Mouse (Mus musculus): ENCODE measurements at regions not wholly inside any gene's neighbourhood (a gene's known extent, or its start where the extent isn't known, plus 50 kb on each side); places are given as distances from the start of the nearest gene placed in this dataset.
"Not testable (repeated sequence)": the region's sequence is repeated elsewhere in the genome, so short reads cannot be mapped to it uniquely, and the experiment has no call there.

DNA sequence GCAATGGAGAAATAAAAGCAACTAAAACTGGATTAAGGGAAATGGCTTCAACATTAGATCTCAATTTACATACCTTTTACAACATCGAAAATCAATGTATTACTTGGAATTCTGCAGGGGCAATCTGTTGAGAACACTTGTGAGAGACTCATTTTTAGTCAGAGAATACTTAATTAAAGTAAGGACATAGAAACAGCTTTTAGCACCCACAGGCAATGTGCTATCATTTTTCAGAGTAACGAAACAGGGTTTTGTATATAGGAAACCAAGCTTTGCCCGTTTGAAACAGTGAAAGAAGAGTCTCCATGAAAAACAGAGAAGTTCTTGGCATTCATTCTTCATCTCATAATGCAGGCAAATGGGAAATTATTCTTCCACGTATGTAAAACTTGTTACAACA is 196.4 kb downstream of the Tdrd3 start:
- no peak for DNase-seq

DNA sequence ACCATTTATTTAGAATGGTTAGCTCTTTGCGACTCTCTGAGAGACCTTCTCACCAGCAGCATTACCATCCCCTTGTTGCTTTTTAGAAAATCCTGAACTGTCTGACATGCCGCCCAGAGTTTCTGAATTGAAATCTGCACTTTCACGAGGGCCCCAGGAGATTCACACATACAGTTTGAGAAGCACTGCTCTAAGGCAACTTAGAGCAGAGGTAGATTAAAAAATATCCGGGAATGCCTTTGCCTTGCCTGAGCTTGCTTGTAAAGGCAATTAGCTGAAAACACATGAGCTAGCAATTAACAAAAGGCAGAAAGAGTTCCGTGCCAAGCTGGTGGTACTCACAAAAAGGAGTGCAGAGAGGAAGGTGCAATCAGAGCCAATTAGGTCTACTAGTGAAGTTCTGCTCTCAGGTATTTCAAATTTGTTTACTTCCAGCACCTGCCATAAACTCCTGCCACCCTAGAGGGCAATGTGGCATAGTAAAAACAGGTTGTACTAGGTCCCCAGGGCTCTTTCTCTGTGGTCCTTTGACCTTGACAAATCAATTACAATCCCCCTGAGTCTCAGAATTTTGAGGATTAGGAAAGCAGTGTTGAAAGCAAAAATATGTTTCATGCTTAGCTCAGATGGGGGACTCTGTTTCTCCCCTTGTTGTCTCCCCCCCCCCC is 203.1 kb downstream of the Tdrd3 start:
- no peak for DNase-seq

DNA sequence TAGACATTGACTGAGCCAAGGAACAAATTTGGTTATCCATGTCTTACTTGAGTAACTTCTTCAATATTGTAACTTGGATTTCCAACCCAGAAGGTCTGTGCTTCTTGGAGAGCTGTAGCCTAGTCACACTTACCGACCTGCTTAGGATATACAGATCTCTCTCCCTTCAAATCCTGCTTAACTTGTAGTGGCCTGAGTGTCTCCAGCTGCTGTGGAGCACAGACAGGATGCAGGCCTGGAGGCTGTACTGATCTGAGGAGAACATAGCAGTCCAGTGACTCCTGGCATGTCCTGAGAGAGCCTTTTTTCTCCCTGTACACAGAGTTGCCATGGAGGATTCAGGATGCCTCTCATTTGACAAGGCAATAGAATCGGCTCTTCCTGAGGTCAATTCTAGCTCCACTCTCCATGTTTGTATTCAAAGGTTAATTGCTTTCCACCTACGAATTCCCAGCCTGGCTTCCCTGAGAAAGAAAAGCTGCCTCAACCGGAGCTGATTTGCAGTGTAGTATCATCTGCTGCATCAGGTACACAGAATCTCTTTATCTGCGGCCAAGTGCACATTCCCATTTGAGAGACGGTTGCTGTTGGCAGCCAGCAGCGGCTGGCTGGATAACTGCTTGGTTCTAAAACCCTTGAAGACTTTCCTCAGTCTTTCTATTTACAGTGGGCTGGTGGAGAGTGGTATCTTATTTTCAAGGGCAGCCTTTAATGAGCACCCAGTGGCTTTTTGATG is 214.8 kb downstream of the Tdrd3 start:
- DNase-seq: no peak

DNA sequence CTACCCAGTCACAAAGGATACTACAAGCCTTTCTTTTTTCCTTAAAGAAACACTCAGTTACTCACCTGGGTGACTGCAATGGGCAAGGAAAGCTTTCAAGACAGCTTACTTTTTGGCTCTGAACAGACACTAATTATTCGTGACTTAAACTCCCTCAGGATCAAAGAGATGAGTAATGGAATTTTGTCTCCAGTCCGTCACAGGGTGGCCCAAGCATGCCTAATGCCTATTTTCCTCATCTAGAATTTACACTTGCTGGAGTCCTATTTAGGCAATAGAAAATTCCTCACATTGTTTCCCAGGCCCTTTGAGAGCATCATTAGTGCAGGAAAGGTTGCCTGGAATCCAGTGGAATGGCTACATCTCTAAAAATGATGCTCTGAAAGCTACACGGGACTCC is 218.2 kb downstream of the Tdrd3 start:
- no peak for DNase-seq

DNA sequence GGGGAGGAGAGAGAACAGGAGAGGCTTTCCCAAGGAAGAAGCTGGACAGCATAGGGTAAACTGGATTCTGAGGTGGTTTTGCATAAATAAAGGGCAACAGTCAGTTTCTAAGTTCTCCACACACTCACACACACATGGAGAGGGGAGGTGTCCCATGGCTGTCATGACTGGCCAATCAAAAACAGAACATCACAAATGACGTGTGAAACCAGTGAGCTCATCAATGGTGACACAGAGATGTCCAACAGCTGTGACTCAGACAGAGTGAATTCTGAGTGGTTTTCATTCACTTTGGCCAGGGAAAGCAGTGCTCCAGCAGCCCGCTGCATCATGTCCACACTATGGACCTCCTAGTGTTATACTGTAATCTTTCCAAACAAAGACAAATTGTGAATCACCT is 220.7 kb downstream of the Tdrd3 start:
- no peak for DNase-seq

DNA sequence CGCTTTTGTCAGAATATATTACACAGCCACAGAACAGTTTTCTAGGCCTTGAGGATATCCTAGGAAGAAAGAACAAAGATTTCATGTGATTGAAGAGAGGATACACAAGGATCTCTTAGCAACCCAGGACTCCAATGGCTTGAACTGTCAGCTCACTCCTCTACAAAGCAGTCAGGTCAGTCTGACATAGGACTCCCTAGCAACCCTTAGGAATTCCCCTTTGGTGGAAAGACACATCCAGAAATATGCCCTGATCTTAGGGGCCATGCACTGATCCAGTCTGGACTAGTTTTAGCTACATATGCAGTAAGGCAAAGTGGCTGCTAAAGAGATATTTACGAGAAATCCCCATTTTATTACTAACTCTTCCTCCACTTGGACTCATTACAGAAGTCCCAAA is 251.5 kb downstream of the Tdrd3 start:
- no peak for DNase-seq

DNA sequence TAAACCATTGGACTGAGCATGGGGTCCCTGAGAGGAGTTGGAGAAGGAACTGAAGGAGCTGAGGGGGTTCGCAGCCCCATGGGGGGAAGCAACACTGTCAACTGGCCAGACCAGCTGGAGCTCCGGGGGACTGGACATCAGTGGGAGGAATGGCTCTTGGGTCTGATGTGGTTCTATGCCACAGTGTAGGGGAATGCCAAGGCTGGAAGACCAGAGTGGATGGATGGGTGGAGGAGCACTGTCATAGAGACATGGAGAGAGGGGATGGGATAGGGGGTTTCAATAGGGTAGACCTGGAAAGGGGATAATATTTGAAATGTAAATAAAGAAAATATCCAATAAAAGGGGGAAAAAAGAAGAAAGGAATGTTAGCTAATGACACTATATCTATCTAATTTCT is 253.1 kb downstream of the Tdrd3 start:
- DNase-seq: no peak

DNA sequence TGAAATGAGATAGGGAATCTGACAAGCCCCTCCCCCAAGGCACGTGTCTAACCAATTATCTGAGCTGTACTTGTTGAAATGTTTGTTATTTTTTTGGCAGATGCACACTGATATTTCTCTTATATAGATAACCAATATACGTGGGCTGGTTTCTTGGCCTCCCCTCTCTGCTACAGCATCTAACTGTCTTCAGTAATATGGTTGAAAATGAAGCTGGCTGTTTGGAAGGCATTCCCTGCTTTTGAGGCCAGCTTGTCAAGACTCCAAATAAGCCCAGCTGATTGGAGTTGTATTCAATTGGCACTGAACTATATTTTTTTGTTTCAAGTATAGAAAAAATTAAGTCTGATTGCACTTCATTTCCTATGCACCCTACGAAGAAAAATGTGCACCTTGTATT is 264.3 kb downstream of the Tdrd3 start:
- DNase-seq: no peak

DNA sequence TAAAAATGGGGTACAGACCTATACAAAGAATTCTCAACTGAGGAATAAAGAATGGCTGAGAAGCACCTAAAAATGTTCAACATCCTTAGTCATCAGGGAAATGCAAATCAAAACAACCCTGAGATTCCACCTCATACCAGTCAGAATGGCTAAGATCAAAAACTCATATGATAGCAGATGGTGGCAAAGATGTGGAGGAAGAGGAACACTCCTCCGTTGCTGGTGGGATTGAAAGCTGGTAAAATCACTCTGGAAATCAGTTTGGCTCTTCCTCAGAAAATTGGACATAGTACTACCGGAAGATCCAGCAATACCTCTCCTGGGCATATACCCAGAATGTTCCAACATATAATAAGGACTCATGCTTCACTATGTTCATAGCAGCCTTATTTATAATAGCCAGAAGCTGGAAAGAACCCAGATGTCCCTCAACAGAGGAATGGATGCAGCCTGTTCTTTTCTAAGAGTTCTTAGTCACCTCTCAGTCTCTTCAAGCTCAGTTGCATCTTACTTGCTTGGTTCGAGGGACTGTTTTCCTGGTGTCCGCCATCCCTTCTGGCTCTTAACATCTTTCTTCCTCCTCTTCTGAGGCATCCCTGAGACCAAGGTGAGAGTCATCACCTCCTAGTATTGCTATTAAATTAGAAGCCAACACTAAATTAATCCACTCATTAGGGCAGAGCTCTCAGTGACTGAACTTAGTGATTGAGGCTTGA is 266.8 kb downstream of the Tdrd3 start:
- not testable (repeated sequence) for DNase-seq

DNA sequence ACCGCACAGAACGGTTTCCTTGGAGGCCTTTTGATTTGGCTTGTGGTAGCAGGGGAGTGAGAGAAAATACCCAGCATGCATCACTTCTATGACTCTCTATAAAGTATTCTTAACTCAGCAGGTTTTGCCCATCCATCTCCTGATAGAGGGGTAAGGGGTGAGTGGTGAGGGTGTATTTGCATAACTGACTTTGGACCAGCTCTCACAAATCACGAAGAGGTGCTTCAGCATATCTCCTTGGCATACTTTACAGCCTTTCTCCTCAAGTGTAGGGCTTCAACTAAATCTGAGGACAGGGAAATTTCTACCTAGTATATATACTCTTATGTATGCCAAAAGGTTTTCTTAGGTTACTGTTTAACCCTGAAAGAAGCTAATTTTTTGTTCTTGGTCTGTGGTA is 273.4 kb downstream of the Tdrd3 start:
- no peak for DNase-seq

DNA sequence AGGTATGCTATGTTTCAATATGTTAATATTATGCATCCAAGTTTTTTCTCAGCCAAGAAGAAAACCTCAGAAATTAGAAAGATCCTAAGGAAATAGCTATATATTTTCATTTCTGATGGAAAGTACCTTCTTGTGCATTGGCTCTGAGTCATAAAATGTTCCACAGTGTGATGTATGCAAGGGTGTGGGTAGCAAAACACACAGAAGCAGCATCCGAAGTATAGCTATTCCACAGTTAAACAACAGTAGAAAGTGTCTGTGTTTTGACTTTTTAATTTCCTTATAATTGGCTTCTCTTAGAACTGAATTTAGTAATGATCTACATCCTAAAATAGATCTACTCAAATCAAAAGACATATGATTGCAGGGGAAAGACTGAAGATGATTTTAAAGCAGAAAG is 320.0 kb downstream of the Tdrd3 start:
- DNase-seq: no peak

DNA sequence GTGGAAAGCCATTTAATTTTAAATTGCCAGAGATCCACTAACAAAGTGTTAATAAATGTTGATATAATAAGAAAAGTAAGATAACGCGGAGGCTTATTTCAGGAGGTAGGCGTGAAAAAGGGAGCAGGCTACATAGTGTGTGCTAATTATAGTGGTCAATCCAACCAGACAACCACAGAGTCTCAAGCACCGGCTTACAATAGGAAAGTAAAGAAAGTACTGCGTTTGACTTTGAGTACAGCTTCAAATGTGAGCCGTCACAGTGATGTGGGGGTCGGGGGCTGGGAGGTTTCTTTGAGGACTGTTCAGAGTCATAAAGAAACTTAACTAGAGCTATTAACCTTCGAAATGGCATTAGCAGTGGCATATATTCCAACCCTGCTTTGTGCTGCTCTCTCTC is 329.1 kb downstream of the Tdrd3 start:
- no peak for DNase-seq

DNA sequence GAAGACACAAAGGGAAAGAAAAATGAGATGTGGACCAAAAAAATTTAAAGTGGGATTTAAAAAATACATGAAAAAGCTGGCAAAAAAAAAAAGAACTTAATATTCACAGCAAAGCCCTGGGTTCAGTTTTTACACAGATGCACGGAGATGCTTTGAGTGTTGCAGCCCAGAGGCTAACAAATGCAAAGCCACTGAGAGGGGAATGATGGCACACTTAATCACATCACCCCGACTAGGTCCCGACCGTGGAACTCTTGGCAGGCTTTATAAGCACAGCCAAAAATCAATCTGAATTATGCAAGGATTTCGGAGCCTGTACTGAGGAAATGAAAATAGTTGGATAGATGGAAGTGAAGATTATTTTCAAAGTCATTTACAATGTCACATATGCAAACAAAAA is 329.6 kb downstream of the Tdrd3 start:
- DNase-seq: no peak

DNA sequence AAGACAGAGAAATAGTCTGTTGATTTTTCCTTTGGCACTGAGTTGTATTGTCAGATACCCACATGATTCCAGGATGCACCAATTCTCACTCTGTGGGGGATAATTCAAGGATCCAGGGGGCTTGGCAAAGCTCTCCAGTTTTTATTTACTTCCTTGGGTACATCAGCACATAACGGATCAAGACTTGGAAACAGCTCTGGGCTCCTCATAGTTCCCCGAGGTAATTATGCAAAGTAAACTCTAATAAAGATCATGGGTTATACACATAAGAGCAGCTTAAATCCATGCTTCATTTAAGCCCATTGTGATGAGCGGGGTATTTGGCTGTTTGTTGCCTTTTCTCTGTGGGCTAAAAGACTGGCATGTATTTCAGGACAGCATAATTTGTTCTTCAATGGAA is 332.6 kb downstream of the Tdrd3 start:
- DNase-seq: no peak

DNA sequence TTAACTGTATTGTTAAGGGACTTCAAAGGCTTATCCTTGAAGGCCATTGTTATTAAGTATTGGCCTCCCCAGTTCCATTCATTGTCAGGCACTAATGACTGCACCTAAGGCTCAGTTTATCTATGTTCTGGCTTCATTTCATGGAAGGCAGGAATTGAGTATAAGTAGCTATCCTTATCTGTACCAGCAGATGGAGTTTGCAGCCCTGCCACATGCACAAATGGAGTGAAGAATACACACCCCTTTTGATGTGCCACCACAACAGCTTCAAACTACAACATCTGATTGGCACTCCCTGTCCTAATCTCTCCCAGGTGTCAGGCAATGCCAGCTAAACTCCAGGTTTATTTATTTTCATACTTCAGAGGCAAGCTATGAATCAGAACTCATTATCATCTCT is 333.3 kb downstream of the Tdrd3 start:
- no peak for DNase-seq

DNA sequence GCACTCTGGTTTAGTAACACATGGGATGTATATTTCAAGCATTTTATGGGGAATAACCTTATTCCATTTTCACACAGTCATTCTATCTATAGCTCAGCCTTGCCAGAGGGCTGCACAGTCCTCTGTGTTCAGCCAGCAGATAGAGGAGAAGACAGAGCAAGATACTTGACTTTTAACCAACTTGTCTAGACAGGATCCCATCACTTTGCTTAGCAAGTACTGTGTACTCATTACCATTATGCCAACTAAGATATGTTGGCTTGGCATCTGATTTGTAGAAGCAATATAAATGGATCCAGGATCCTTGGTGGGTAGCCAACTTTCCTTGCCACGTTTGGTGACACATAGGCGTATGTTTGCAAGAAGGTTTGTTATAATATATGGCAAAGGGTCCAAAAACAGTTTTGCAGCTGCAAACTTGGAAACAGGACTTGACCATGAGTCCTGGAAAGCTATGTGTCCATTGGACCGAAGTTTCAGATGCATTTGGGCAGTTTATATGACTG is 334.3 kb downstream of the Tdrd3 start:
- no peak for DNase-seq

DNA sequence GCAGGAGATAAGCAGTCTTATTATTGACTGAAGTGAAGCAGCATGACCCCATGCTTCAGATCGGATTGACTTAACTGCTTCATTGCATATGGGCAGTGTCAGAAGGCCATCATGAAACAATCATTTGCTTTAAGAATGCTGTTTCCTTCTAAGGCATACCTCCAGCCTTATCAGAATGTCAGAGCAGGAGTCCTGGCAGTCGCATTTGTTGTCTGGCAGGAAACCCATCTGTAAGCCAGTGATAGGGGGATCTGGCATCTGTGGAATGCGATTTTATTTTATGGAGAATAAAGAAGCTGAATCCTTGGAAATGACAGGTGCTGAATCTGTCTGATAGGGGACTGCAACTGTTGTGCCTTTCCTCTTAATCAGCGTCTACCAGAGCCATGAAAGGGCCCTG is 338.3 kb downstream of the Tdrd3 start:
- no peak for DNase-seq

DNA sequence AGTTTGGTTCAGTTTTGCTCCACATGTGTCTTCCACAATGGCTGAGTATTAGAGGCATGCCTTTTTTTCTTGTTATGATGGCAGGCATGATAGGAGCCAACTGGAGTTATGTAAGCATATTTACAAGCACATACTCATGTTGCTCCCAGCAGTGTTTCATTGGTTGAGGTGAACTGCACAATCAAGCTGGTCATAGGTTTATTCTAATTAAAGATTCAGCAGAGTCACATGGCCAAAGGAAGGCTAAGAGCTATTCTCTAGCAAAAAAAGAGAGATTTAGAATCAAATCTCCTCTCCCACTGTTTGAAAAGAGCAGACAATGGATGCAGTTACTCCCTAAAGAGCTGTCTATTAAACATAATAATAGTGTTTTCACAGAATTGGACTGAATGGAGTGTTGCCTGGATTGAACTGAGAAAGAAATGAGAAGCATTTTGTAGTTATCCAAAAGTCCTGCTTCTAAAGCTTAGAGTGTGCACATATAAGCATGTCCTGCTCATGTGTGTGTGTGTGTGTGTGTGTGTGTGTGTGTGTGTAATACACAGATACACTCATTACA is 359.0 kb downstream of the Tdrd3 start:
- no peak for DNase-seq

DNA sequence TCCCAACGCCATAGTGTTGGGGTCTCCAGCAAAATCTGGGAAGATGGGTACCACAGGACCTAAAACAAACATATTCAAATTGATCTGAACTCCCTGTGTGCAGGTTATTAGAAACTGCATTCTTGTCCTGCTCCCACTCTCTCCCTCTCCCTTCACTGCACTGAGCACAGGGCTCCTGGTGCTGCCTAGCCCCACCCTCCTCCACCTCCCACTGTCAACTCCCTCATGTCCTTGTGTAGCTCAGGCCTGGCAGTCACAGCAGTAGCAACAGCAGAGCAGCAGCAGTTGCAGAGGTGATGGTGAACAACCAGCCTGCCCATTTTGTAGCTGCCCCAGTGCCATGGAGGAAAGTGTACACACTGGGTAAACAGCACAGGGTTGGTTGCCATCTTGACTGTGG is 383.4 kb downstream of the Tdrd3 start:
- no peak for DNase-seq

DNA sequence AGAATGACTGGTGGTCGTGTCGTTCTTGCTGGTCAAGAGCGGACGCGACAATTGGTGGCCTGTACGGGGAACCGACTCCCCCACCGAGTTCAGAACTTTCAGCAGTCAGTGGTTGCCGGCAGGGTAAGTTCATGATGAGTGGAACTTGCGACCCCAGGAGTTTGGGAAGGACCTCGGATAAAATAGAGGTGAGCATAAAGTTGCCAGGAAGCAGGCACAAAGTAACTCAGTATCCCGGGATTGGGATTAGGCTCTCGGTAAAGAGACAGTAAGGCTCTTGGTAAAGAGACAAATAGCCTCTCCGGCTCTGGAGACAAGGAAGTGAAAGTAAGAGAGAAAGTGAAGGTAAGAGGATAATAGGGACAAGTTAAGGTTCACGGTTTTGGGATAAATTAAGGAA is 393.2 kb downstream of the Tdrd3 start:
- not testable (repeated sequence) for DNase-seq

DNA sequence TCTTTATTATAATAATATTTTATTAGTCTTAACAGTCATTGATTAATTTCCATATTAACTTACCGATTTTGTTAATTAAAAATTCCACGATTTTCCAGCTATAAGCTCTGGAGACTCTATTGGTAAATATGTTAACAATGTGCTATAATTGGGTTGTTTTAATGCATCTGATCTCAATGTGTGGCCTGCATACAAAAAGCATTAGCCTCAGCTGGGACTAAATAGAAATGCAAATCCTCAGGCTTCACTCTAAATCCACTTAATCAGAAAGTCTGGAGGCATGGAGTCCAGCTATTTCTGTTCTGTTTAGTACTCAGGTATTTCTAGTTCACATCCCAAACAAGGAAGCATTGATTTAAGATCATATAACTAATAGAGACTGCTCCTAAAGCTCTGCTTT is 427.7 kb downstream of the Tdrd3 start:
- no peak for DNase-seq

DNA sequence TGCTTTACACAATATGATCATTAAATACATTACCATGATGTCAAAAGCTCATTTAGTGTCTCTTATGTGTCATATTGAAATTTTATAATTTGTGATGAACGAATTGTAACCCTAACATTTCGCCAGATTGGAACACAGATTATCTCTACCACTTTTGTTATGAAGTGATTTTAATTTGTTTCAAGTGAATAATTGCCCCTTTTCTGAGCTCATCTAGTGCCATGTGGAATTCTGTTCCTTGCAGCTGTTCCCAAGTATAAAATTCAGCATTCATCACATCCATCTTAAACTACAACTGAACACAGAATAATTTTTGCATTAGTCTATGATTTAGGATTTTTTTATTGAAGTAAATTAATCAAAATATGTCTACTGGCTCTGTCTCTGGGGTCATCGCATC is 445.0 kb downstream of the Tdrd3 start:
- no peak for DNase-seq

Data from adrenal gland, postnatal 10 days (tissue).